ENCODE assay signal across 7 mouse cellular contexts in the genomic region with DNA sequence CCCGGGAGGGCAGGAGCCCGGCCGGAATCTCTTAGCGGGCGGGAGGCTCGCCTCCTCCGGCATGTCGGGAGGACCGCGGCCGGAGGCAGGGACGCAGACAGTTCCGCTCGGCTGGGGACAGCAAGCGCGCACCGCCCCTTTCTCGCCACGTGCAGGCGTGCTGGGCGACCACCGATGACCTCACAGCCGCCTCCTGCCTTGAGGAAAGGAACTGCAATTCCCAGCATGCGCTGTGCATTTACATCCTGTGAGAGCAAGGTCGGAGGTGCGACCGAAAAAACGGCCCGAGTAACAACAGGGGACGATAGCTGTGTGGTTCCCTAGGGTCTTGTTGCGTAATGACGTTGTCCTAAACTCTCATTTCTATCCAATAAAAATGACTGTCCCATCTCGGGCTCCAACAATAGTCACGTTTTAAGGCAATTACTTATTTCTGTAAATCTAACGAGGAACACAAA. TPM values are rescaled to one million over a fixed set of nuclear protein-coding genes. Genes with fewer than 3 reads are reported as not detected.
DNase-seq lines count a peak whose midpoint lies in the region; ATAC-seq lines count a peak whose summit lies in the region.

A gene (minus strand): TSS at position 122 of the 458 bp plus-strand sequence.

- H3K9ac ChIP-seq in embryonic facial prominence, embryonic 12.5 days: peak within 1 kb of the TSS; percentile 70
- peak within 1 kb of the TSS; percentile 69 for H3K9ac ChIP-seq in limb, embryonic 11.5 days (ENCODE audit: low read length)
- H3K9ac ChIP-seq in midbrain, embryonic 14.5 days (replicated peaks; ENCODE audit: low read length): peak within 1 kb of the TSS; percentile 70

- under 1% methylated on average over 35 of the region's 35 CpGs for WGBS in embryonic facial prominence, embryonic 12.5 days
- WGBS in limb, embryonic 11.5 days: under 1% methylated on average over 35 of the region's 35 CpGs
- WGBS in midbrain, embryonic 14.5 days: 0% methylated on average over 35 of the region's 35 CpGs

- H3K36me3 ChIP-seq in embryonic facial prominence, embryonic 12.5 days: peaks cover 19% of the 10 kb centered on the region
- H3K36me3 ChIP-seq in limb, embryonic 11.5 days (ENCODE audit: control insufficient read depth, insufficient read depth, low read length): peaks cover 5% of the 10 kb centered on the region
- peaks cover 21% of the 10 kb centered on the region for H3K36me3 ChIP-seq in midbrain, embryonic 14.5 days (ENCODE audit: control insufficient read depth, insufficient read depth, low read length)

- peaks cover 11% of the 10 kb centered on the region for H3K4me1 ChIP-seq in embryonic facial prominence, embryonic 12.5 days
- H3K4me1 ChIP-seq in limb, embryonic 11.5 days (ENCODE audit: control insufficient read depth, insufficient read depth, low read length): peaks cover 5% of the 10 kb centered on the region
- peaks cover 15% of the 10 kb centered on the region for H3K4me1 ChIP-seq in midbrain, embryonic 14.5 days (ENCODE audit: control insufficient read depth, insufficient read depth, low read length)

- H3K4me2 ChIP-seq in embryonic facial prominence, embryonic 12.5 days (replicated peaks): peak within 1 kb of the TSS; percentile 83
- H3K4me2 ChIP-seq in limb, embryonic 11.5 days (ENCODE audit: low read depth, severe bottlenecking): peak within 1 kb of the TSS; percentile 90
- H3K4me2 ChIP-seq in midbrain, embryonic 14.5 days (ENCODE audit: low read length): peak within 1 kb of the TSS; percentile 91

- no peaks in the 10 kb centered on the region for H3K27me3 ChIP-seq in embryonic facial prominence, embryonic 12.5 days
- no peaks in the 10 kb centered on the region for H3K27me3 ChIP-seq in limb, embryonic 11.5 days (ENCODE audit: control insufficient read depth, insufficient read depth, low read length)
- H3K27me3 ChIP-seq in midbrain, embryonic 14.5 days (ENCODE audit: control insufficient read depth, insufficient read depth, low read length): no peaks in the 10 kb centered on the region

- peak; percentile 93 for ATAC-seq in embryonic facial prominence, embryonic 12.5 days (ENCODE audit: insufficient number of reproducible peaks, insufficient read depth, low FRiP score, low TSS enrichment)
- ATAC-seq in limb, embryonic 11.5 days (ENCODE audit: insufficient number of reproducible peaks, low FRiP score, low TSS enrichment, low read depth): peak; percentile 97
- ATAC-seq in midbrain, embryonic 14.5 days (ENCODE audit: low FRiP score, low TSS enrichment): peak; percentile 98

- no peaks in the 10 kb centered on the region for H3K9me3 ChIP-seq in embryonic facial prominence, embryonic 12.5 days
- H3K9me3 ChIP-seq in limb, embryonic 11.5 days (ENCODE audit: control insufficient read depth, low read length): no peaks in the 10 kb centered on the region
- H3K9me3 ChIP-seq in midbrain, embryonic 14.5 days (ENCODE audit: control insufficient read depth, low read length): no peaks in the 10 kb centered on the region

- peak within 1 kb of the TSS; percentile 78 for H3K27ac ChIP-seq in embryonic facial prominence, embryonic 12.5 days
- 0 out of 2 replicates have a peak within 1 kb of the TSS, but pooled peaks have one; percentile 56 for H3K27ac ChIP-seq in limb, embryonic 11.5 days (replicated peaks; ENCODE audit: low read depth, low read length)
- peak within 1 kb of the TSS; percentile 75 for H3K27ac ChIP-seq in midbrain, embryonic 14.5 days (replicated peaks; ENCODE audit: low read depth, low read length)

- peak; percentile 94 for DNase-seq in adrenal gland, postnatal 25 days
- DNase-seq in heart, adult 11 months: peak; percentile 100
- peak; percentile 95 for DNase-seq in kidney, adult 18-20 months
- peak; percentile 99 for DNase-seq in limb, embryonic 11.5 days (ENCODE audit: low spot score)
- DNase-seq in midbrain, embryonic 14.5 days: peak; percentile 98
- DNase-seq in spleen, adult 18-20 months: peak; percentile 91 to 94

- peak within 1 kb of the TSS; percentile 86 for H3K4me3 ChIP-seq in embryonic facial prominence, embryonic 12.5 days
- peak within 1 kb of the TSS; percentile 92 for H3K4me3 ChIP-seq in limb, embryonic 11.5 days (ENCODE audit: low read depth, low read length)
- H3K4me3 ChIP-seq in midbrain, embryonic 14.5 days (replicated peaks; ENCODE audit: low read depth, low read length): peak within 1 kb of the TSS; percentile 82

RNA-seq across cellular contexts. Expression of the gene that starts here (rescaled TPM):
- total RNA-seq in adrenal gland, postnatal 25 days (2021): 30.8 and 35.1 TPM in 2 replicates
- 27.2 TPM in 2 replicates for polyA plus RNA-seq in embryonic facial prominence, embryonic 12.5 days (2016; fragmentation: Nextera tagmentation; extraction: Ambion mirVana)
- polyA plus RNA-seq in limb, embryonic 11.5 days (2014; fragmentation: Nextera tagmentation; extraction: Ambion mirVana): 29.1 and 31.6 TPM in 2 replicates
- polyA plus RNA-seq in midbrain, embryonic 14.5 days (2014; fragmentation: Nextera tagmentation; extraction: Ambion mirVana): 12.4 and 17.1 TPM in 2 replicates

Comparison
In these comparisons a context has a peak if more than half of its experiments do, and no peak if none do; other contexts are left out.
1. Peak in every context shown above with its lines: DNase-seq, ATAC-seq, H3K4me3 ChIP-seq and H3K27ac ChIP-seq.